Mouse (Mus musculus) hindbrain, embryonic 15.5 days (tissue): ENCODE measurements around the gene Ces3a. TPM values are rescaled to one million over a fixed set of nuclear protein-coding genes. Genes with fewer than 3 reads are reported as not detected.
"Not testable (repeated sequence)": the region's sequence is repeated elsewhere in the genome, so short reads cannot be mapped to it uniquely, and the experiment has no call there.

Source experiments
- ATAC-seq: fragments of 200-750 bp; cut with Nextera tagmentation; 2 replicates; pipeline ENCODE4 v1.8.0; 2017; ENCODE audit warnings: low read depth, moderate number of reproducible peaks, moderate TSS enrichment; ENCODE audit not compliant: low FRiP score
- H3K27ac ChIP-seq: fragments of 300-500 bp; sonication (generic); replicated peaks from 2 replicates; pipeline ENCODE4 v1.5.1; 2015; ENCODE audit warnings: mild to moderate bottlenecking, inconsistent platforms
- H3K27me3 ChIP-seq: fragments of 300-500 bp; sonication (generic); 2 replicates; pipeline ENCODE4 v1.6.1; 2015; ENCODE audit warnings: control low read depth, inconsistent platforms
- H3K36me3 ChIP-seq: fragments of 300-500 bp; sonication (generic); 2 replicates; pipeline ENCODE4 v1.6.1; 2015; ENCODE audit warnings: control low read depth, inconsistent platforms
- H3K4me1 ChIP-seq: fragments of 300-500 bp; sonication (generic); replicated peaks from 2 replicates; pipeline ENCODE4 v1.6.1; 2015; ENCODE audit warnings: control low read depth, inconsistent platforms
- H3K4me2 ChIP-seq: fragments of 300-500 bp; sonication (generic); 2 replicates; pipeline ENCODE4 v1.6.1; 2015; ENCODE audit warnings: moderate library complexity, mild to moderate bottlenecking, inconsistent platforms
- H3K4me3 ChIP-seq: fragments of 300-500 bp; sonication (generic); 2 replicates; pipeline ENCODE4 v1.5.1; 2015; ENCODE audit warnings: mild to moderate bottlenecking, inconsistent platforms
- H3K9ac ChIP-seq: fragments of 300-500 bp; sonication (generic); 2 replicates; pipeline ENCODE4 v1.6.1; 2015; ENCODE audit warnings: inconsistent platforms
- H3K9me3 ChIP-seq: fragments of 300-500 bp; sonication (generic); 2 replicates; pipeline ENCODE4 v1.6.1; 2016; ENCODE audit warnings: control low read depth, inconsistent platforms
- WGBS: fragments of 180-500 bp; shearing (Covaris S2); methylation state at CpG from one replicate; pipeline ENCODE4 v1.1.7; 2015; 5-methylcytosine and 5-hydroxymethylcytosine counted together
- polyA plus RNA-seq: library from polyadenylated mRNA; unstranded; fragments of >200 nt; fragmentation: Nextera tagmentation; extraction: Ambion mirVana; gene quantifications from 2 replicates; pipeline ENCODE4 v1.2.1, GENCODE M21; 2015

The Ces3a gene
- polyA plus RNA-seq, 1 experiment from 2014 or later, result not detected

DNA sequence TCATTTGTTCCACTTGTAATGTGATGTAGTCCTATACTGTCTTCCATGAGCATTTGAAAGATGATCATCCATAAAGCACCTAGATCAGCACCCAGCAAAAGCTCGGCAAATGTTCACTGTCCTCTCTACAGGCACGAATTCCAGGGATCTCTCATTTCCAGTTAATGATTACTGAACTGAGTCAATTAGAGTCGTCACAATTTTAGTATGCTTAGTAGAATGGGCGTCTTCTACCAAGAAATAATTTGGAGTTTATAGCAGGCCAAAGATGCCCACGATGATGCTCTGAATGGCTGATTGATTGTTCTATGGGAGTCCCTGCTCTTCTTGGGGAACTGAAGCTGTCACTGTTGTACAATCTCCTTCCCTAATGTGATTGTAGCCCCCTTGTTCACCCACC is 55.3 kb downstream of the Ces3a start:
- H3K9me3 ChIP-seq, H3K4me2 ChIP-seq, H3K4me3 ChIP-seq, H3K9ac ChIP-seq, H3K36me3 ChIP-seq, H3K4me1 ChIP-seq, H3K27ac ChIP-seq, ATAC-seq, H3K27me3 ChIP-seq: not testable (repeated sequence)
- 83% methylated on average over 5 of the region's 5 CpGs for WGBS

GRCm38 (mm10) chr8:105104220-105104619 is 55.8 kb downstream of the Ces3a start:
- no peak overlapping the region for H3K9ac ChIP-seq
- no peak overlapping the region for H3K4me2 ChIP-seq
- WGBS, result 79% methylated on average over 3 of the region's 3 CpGs
- H3K27ac ChIP-seq, result no peak overlapping the region
- H3K36me3 ChIP-seq, result no peaks in the 10 kb centered on the region
- no peak overlapping the region for H3K4me3 ChIP-seq
- no peak for ATAC-seq
- H3K4me1 ChIP-seq, result no peaks in the 10 kb centered on the region
- no peaks in the 10 kb centered on the region for H3K27me3 ChIP-seq
- no peaks in the 10 kb centered on the region for H3K9me3 ChIP-seq

Other genes with a start within 250 kb of the Ces3a start
- 0.18 and 0.28 TPM in 2 replicates for gene Ces2b, start 217.0 kb upstream of the Ces3a start, polyA plus RNA-seq
- not detected in 2 replicates for gene Ces2c, start 201.5 kb upstream of the Ces3a start, polyA plus RNA-seq
- not detected in 2 replicates for gene Ces2e, start 122.3 kb upstream of the Ces3a start, polyA plus RNA-seq
- gene Ces2f, start 101.2 kb upstream of the Ces3a start, polyA plus RNA-seq, result not detected in 2 replicates
- not detected in 2 replicates for gene Ces2g, start 86.9 kb upstream of the Ces3a start, polyA plus RNA-seq
- not detected in 2 replicates for gene Ces2h, start 47.7 kb upstream of the Ces3a start, polyA plus RNA-seq
- gene Ces3b, start 35.2 kb downstream of the Ces3a start, polyA plus RNA-seq, result not detected in 2 replicates
- gene Ces4a, start 83.2 kb downstream of the Ces3a start, polyA plus RNA-seq, result 0.13 TPM in 1 of 2 replicates, not detected in the other
- 28.8 and 29.0 TPM in 2 replicates for gene Cbfb, start 122.1 kb downstream of the Ces3a start, polyA plus RNA-seq
- gene D230025D16Rik, start 176.5 kb downstream of the Ces3a start, polyA plus RNA-seq, result 28.5 and 29.2 TPM in 2 replicates
- gene B3gnt9, start 206.6 kb downstream of the Ces3a start, polyA plus RNA-seq, result 9.9 TPM in 2 replicates
- gene Tradd, start 216.0 kb downstream of the Ces3a start, polyA plus RNA-seq, result 18.3 and 19.3 TPM in 2 replicates
- 1.3 and 1.6 TPM in 2 replicates for gene Fbxl8, start 216.0 kb downstream of the Ces3a start, polyA plus RNA-seq
- gene Hsf4, start 221.2 kb downstream of the Ces3a start, polyA plus RNA-seq, result 0.54 and 0.76 TPM in 2 replicates
- gene Nol3, start 227.5 kb downstream of the Ces3a start, polyA plus RNA-seq, result 5.2 and 5.7 TPM in 2 replicates
- 124 and 146 TPM in 2 replicates for gene 4931428F04Rik, start 241.3 kb downstream of the Ces3a start, polyA plus RNA-seq
- 11.6 and 14.2 TPM in 2 replicates for gene Exoc3l, start 247.5 kb downstream of the Ces3a start, polyA plus RNA-seq
- 44.0 and 51.0 TPM in 2 replicates for gene E2f4, start 249.1 kb downstream of the Ces3a start, polyA plus RNA-seq